Mouse (Mus musculus) brown adipose tissue, adult 24 weeks (tissue): ENCODE measurements around the gene Gm20388. TPM values are rescaled to one million over a fixed set of nuclear protein-coding genes. Genes with fewer than 3 reads are reported as not detected.
A peak's percentile ranks its signal among the peaks of the same experiment; 100 is the strongest.

Experiments
- H3K27ac ChIP-seq: fragments of 200-500 bp; replicated peaks from 2 replicates; pipeline ENCODE4 v1.5.1; 2012; ENCODE audit warnings: low read depth, mild to moderate bottlenecking, low read length
- H3K4me1 ChIP-seq: fragments of 200-500 bp; 2 replicates; pipeline ENCODE4 v1.6.1; 2012; ENCODE audit warnings: low read length, mixed read lengths; ENCODE audit not compliant: control insufficient read depth, insufficient read depth, insufficient read length
- H3K4me3 ChIP-seq: fragments of 200-500 bp; 2 replicates; pipeline ENCODE4 v1.5.1; 2012; ENCODE audit warnings: low read depth, mild to moderate bottlenecking, low read length, moderate library complexity; ENCODE audit not compliant: insufficient read depth
- polyA plus RNA-seq: library from polyadenylated mRNA; stranded (reverse); fragments of >200 nt; gene quantifications from 2 replicates; pipeline ENCODE4 v1.2.4, GENCODE M21; 2012; ENCODE audit not compliant: missing spikeins, insufficient read depth, insufficient read length

Gm20388 gene
- polyA plus RNA-seq, 1 experiment: 44.7 TPM

GRCm38 (mm10) chr8:123899366-123899765 lies 3988.7 kb downstream of the Gm20388 start:
- no peaks in the 10 kb centered on the region for H3K4me1 ChIP-seq
- no peak overlapping the region for H3K4me3 ChIP-seq
- H3K27ac ChIP-seq: no peak overlapping the region

DNA sequence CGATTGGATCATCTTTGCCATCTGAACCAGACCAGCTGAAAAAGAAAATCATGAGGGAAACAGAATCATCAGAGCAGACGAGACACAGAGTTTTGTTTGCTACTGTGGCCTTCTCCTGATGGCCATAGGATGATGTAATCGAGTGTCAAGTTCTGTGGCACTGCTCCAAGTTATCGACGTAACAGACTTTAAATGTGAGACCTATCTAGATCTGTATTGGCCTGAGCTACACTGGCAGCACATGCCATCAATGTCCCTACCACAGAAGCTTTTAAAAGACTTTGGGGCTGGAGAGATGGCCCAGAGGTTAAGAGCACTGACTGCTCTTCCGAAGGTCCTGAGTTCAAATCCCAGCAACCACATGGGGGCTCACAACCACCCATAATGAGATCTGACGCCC lies 3992.0 kb downstream of the Gm20388 start:
- H3K4me1 ChIP-seq: no peaks in the 10 kb centered on the region
- H3K4me3 ChIP-seq: no peak overlapping the region
- H3K27ac ChIP-seq: no peak overlapping the region

DNA sequence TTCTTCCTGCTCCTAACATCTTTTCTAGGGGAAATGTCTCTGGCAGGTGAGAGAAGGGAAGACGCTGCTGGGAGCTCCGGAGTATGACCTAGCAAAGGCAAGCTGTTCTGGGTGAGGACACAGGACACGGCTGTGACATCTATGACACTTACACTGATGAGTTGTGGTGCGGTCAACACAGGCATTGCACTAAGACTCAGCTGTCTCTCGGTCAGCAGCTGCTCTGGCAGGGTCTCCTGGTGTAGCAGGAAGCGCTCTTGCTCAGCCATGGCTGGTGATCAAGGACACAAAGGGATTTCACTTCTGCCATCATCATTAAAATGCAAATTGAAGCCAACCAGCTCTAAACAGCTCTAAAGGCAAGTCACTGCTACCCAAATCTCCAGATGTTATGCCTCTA lies 3997.0 kb downstream of the Gm20388 start:
- Histone ChIP-seq H3K4me1 (no peaks in the 10 kb centered on the region), H3K4me3 (no peak overlapping the region), H3K27ac (no peak overlapping the region)

DNA sequence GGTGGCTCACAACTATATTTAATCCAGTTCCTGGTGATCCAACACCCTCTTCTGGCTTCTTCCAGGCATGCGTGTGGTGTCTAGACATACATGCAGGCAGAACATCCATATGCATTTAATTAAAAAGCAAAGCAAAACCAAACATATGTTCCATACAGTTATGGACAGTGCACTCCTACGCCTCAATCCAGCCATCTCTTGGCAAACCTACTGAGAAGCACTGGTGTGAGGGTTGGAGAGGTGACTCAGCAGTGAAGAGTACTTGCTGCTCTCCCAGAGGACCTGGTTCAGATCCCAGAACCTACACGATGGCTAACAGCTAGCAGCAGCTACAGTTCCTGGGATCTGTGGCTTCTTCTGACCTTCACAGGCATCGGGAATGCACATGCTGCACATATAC lies 4001.6 kb downstream of the Gm20388 start:
- Histone ChIP-seq H3K27ac (no peak overlapping the region), H3K4me1 (no peaks in the 10 kb centered on the region), H3K4me3 (no peak overlapping the region)

DNA sequence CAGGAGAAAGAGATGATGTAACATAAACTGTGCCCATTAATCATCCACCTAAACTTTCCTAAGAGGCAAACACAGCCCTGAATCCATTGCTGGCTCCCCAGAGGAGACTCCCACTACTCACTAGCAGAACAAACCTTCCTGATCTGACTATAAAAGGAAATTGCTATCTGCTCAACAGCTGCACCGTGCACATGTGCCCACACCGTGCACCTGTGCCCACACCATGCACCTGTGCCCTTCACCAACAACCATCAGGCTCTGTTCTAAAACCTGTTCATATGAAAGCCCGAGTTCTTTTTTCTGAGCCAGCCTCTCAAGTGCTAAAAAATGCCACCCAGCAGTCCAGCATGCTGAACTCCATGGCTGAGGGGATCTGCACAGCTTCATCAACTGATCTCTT lies 4004.0 kb downstream of the Gm20388 start:
- Histone ChIP-seq H3K4me3 (no peak overlapping the region), H3K4me1 (no peaks in the 10 kb centered on the region), H3K27ac (no peak overlapping the region)

GRCm38 (mm10) chr8:123924719-123925118 lies 4014.1 kb downstream of the Gm20388 start:
- Histone ChIP-seq H3K27ac (no peak overlapping the region), H3K4me3 (no peak overlapping the region), H3K4me1 (no peaks in the 10 kb centered on the region)

GRCm38 (mm10) chr8:123925671-123926070 lies 4015.0 kb downstream of the Gm20388 start:
- Histone ChIP-seq H3K4me3 (no peak overlapping the region), H3K27ac (no peak overlapping the region), H3K4me1 (no peaks in the 10 kb centered on the region)

- Histone ChIP-seq H3K27ac (no peak overlapping the region), H3K4me1 (no peaks in the 10 kb centered on the region), H3K4me3 (no peak overlapping the region)
These were observed 4018.4 kb downstream of the Gm20388 start for GRCm38 (mm10) chr8:123929026-123929425.

DNA sequence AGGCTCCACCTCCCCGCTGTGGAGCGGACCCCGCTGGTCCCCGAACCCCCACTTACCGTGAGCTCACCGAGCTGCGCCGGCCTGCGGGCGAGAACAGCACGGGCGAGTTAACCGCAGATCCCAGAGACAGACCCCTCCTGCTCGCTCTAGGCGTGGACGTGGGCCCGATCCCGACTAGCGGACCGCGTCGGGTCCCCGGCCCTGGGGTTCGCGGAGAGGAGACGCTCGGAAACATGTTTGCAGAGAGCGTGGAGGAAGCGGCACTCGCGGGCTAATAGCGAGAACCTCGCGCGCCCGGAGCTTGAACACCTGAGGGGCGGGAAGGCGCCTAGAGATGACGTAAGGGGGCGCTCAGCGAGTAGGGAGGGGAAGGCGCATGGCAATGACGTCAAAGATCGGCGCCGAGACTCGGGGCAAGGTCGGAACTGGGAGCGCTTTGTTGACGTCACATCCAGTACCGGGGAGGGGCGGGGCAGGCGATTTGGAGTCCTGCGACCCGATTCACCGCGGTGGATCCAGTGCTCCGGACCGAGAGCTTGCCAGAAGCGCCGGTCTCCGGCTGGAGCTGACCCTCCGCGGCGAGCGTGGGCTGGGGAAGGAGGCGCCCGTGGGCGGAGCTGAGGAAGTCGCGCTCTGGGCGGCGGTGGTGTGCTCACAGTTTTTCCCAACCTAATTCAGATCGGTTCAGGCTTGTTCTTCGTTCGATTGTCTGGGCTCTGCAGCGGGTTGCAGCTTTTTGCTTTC lies 4038.5 kb downstream of the Gm20388 start, which contains the start of gene Nup133:
Gene Nup133, minus strand, starts transcription at position 324 of the 744 bp plus-strand sequence.
- peak within 1 kb of the TSS; percentile 95 for H3K4me3 ChIP-seq
- no peaks in the 10 kb centered on the region for H3K4me1 ChIP-seq
- H3K27ac ChIP-seq: peak within 1 kb of the TSS; percentile 56

DNA sequence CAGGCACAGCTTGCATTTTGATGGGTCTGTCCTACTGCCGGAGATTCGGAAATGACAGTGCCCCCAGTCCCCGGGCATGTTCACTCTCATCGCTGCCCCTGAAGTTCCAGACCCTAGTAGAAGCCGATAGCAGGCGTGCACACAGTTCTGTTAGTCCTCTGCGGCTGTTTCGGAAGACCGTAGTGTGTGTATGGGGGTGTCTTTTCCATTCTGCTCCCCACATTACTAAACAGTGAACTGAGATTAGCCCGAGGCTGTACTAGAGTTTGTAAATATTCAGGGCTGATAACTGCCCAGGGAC lies 4039.0 kb downstream of the Gm20388 start:
- Histone ChIP-seq H3K4me3 (peak overlapping the region; percentile 85), H3K27ac (peak overlapping the region; percentile 56), H3K4me1 (no peaks in the 10 kb centered on the region)

GRCm38 (mm10) chr8:123950077-123950802 lies 4039.6 kb downstream of the Gm20388 start:
- Histone ChIP-seq H3K4me3 (peak overlapping the region; percentile 85), H3K4me1 (no peaks in the 10 kb centered on the region), H3K27ac (peak overlapping the region; percentile 56)

- Histone ChIP-seq H3K4me3 (no peak overlapping the region), H3K4me1 (no peaks in the 10 kb centered on the region), H3K27ac (no peak overlapping the region)
These were observed 4043.0 kb downstream of the Gm20388 start for GRCm38 (mm10) chr8:123953686-123954085.

DNA sequence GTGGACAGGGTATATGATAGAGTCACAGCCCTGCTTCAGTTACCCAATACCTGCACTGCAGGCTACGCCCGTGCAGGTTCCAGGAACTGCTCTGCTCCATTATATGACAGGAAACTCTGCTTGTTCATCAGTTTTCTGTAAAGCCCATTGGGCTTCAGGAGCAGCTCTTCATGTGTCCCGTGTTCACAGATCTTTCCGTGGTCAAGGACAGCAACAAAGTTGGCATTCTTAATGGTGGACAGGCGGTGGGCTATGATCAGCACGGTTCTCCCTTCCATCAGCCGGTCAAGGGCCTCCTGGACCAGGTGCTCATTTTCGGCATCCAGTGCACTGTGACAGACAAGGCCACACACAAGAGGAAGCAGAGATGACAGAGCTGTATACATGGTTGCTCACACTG lies 4043.6 kb downstream of the Gm20388 start:
- H3K27ac ChIP-seq: no peak overlapping the region
- H3K4me3 ChIP-seq: no peak overlapping the region
- no peaks in the 10 kb centered on the region for H3K4me1 ChIP-seq

DNA sequence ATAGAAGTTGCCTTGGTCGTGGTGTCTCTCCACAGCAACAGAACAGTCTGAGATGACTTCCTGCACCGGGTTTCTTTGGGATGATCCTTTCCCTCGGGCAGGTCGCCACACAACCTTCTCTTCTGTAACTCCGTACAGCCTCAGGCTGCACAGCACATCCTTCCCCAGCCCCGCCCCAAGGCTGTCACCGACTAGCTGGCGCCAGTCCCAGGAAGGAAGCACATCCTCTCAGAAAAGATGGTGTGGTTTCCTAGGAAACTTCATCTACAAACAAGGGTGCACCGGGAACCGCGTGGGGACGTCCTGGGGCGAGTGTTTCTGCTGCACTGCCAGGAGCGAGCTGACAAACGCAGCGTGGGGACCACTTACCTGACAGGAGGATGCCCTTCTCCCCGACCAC lies 4047.5 kb downstream of the Gm20388 start:
- H3K4me3 ChIP-seq: no peak overlapping the region
- no peaks in the 10 kb centered on the region for H3K4me1 ChIP-seq
- no peak overlapping the region for H3K27ac ChIP-seq

DNA sequence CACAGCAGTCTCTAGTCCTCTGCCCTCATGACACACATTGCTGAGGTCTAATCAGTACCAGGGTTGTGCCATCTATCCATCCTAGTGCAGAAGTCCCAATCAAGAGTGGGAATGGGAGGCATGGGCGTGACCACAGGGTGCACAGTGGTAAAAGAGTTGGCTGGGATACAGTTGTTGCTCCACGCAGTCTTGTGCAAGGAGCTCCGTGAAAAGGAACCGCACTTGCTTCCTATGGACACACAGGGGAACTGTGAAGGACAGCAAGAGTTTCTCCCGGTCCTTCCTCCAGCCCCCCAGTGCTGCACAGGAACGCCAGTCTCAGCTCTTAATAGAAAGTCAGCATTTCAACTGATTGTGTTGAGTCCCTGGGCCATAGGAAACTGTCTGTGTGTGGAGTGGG lies 4048.8 kb downstream of the Gm20388 start:
- H3K4me1 ChIP-seq: no peaks in the 10 kb centered on the region
- H3K4me3 ChIP-seq: no peak overlapping the region
- H3K27ac ChIP-seq: no peak overlapping the region

GRCm38 (mm10) chr8:123960056-123960455 lies 4049.4 kb downstream of the Gm20388 start:
- Histone ChIP-seq H3K4me1 (no peaks in the 10 kb centered on the region), H3K4me3 (no peak overlapping the region)

More at GRCm38 (mm10) chr8:123960056-123960455, 4049.4 kb downstream of the Gm20388 start:
- H3K27ac ChIP-seq: no peak overlapping the region
